Mouse (Mus musculus): Measurements from ENCODE around the gene Tenm4.

DNA sequence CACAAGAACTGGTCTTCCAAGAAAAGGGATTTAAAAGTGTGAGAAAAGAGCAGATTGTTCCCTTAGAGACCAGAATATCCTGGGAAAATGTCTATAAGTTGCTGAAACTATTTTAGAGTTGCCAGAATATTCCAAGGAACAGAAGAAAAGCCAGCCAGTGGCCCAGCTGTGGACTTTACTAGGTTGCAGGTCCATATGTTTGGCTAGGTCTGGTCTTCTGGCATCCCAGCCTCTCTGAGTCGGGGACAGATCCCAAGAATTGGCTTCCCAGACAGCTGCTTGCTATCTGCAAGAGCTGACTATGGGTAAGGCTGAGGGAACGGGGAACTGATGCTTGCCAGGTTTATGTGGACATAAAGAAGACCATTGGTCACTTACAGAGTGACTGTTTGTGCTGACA, 352.6 kb downstream of the Tenm4 start:
- TF ChIP-seq CTCF (IDR thresholded peaks at IDR 0.05 in 2 of 3, conservative IDR thresholded peaks at IDR 0.05 in 1 of 3; ENCODE audit: control insufficient read depth in 1 of 3, insufficient read depth in 1 of 3, low read depth in 2 of 3, low read length in 3 of 3, poor library complexity in 1 of 3, severe bottlenecking in 1 of 3) (no peak), JUND (IDR thresholded peaks at IDR 0.05; ENCODE audit: low read depth, low read length) (no peak), POLR2AphosphoS5 (IDR thresholded peaks at IDR 0.05; ENCODE audit: borderline replicate concordance, low read depth, low read length) (no peak), EP300 (IDR thresholded peaks at IDR 0.05; ENCODE audit: low read depth in 1 of 2, low read length in 2 of 2) (no peak), RAD21 (IDR thresholded peaks at IDR 0.05; ENCODE audit: low read depth, low read length) (no peak)
